Mouse (Mus musculus) G1E (cell line): ENCODE results near the gene Plpp2.

Experiments used
- CTCF ChIP-seq: IDR thresholded peaks from 2 replicates; pipeline ENCODE4 v1.5.1; 2012; ENCODE audit warnings: low read depth, low read length, inconsistent platforms, mixed read lengths
- GATA1 ChIP-seq: IDR thresholded peaks from 2 replicates; pipeline ENCODE4 v1.6.1; 2012; ENCODE audit warnings: borderline replicate concordance, low read length, inconsistent platforms, mixed read lengths
- POLR2AphosphoS5 ChIP-seq: IDR thresholded peaks from 2 replicates; pipeline ENCODE4 v1.6.1; 2012; ENCODE audit warnings: low read depth, low read length, inconsistent platforms; ENCODE audit not compliant: insufficient replicate concordance
- TAL1 ChIP-seq: conservative IDR thresholded peaks from 2 replicates; pipeline ENCODE4 v1.6.1; 2012; ENCODE audit warnings: low read depth, low read length, inconsistent platforms, mixed read lengths

GRCm38 (mm10) chr10:79578276-79578675, 44.7 kb upstream of the Plpp2 start:
- TF ChIP-seq CTCF = no peak
- no peak for TF ChIP-seq TAL1
- TF ChIP-seq GATA1 = no peak
- TF ChIP-seq POLR2AphosphoS5 = no peak
